25 mouse cellular contexts compared by ENCODE assay signal in the genomic region with DNA sequence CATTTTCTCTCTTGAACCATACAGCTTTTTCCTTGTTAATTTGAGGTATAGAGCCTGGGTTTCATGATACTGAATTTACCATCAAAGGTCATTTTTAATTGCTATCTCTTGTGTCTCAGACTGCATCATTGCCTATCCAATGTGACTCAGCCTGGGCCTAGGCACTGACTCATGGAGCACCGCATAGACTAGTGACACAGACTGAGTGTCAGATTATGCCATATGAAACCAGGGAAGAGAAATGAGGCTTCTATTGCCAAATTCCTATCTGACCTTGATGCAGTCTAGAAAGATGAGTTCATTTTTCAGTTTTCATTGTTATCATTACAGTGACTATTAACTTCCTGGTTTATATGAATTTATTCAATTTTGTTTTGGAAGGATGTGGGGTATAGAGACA.
DNase-seq lines count a peak whose midpoint lies in the region; ATAC-seq and TF ChIP-seq lines count a peak whose summit lies in the region.
"Had no signal": no experiment of that assay in that cellular context is flagged by ENCODE, and none has a peak within 500 bp of the region (broad histone marks: within the 10 kb centered on the region; RNA-seq: fewer than 3 reads in every experiment).

No protein-coding gene starts in this region.

- no peaks in the 10 kb centered on the region for H3K36me3 ChIP-seq in intestine, postnatal 0 days (ENCODE audit: control insufficient read depth, insufficient read depth)
- no peaks in the 10 kb centered on the region for H3K36me3 ChIP-seq in hindbrain, embryonic 14.5 days (replicated peaks; ENCODE audit: control insufficient read depth, insufficient read depth)
- H3K36me3 ChIP-seq: embryonic facial prominence, embryonic 13.5 days; forebrain, embryonic 10.5 days; heart, embryonic 13.5 days; intestine, embryonic 15.5 days; limb, embryonic 12.5 days; liver, embryonic 15.5 days had no signal

- H3K4me3 ChIP-seq in intestine, postnatal 0 days (ENCODE audit: low read depth, low read length), result no peak overlapping the region
- no peak overlapping the region for H3K4me3 ChIP-seq in hindbrain, embryonic 14.5 days (replicated peaks; ENCODE audit: low read length)
- H3K4me3 ChIP-seq: embryonic facial prominence, embryonic 13.5 days; forebrain, embryonic 10.5 days; heart, embryonic 13.5 days; intestine, embryonic 15.5 days; left cerebral cortex, adult 2 months; limb, embryonic 12.5 days; liver, embryonic 15.5 days had no signal

- no peaks in the 10 kb centered on the region for H3K27me3 ChIP-seq in Patski
- H3K27me3 ChIP-seq in intestine, postnatal 0 days (replicated peaks; ENCODE audit: control insufficient read depth, insufficient read depth, low read length), result no peaks in the 10 kb centered on the region
- H3K27me3 ChIP-seq in hindbrain, embryonic 14.5 days (ENCODE audit: control insufficient read depth, insufficient read depth, low read length), result no peaks in the 10 kb centered on the region
- H3K27me3 ChIP-seq: embryonic facial prominence, embryonic 13.5 days; heart, embryonic 13.5 days; intestine, embryonic 15.5 days; limb, embryonic 12.5 days; liver, embryonic 15.5 days had no signal

- no peak overlapping the region for H3K9ac ChIP-seq in intestine, postnatal 0 days (ENCODE audit: low read depth, low read length)
- H3K9ac ChIP-seq in hindbrain, embryonic 14.5 days, result no peak overlapping the region
- H3K9ac ChIP-seq: embryonic facial prominence, embryonic 13.5 days; heart, embryonic 13.5 days; intestine, embryonic 15.5 days; limb, embryonic 12.5 days; liver, embryonic 15.5 days; lung, embryonic 14.5 days had no signal

- no peaks in the 10 kb centered on the region for H3K9me3 ChIP-seq in intestine, postnatal 0 days (ENCODE audit: control insufficient read depth)
- H3K9me3 ChIP-seq in hindbrain, embryonic 14.5 days (ENCODE audit: control insufficient read depth, low read length), result no peaks in the 10 kb centered on the region
- H3K9me3 ChIP-seq: embryonic facial prominence, embryonic 13.5 days; forebrain, embryonic 10.5 days; heart, embryonic 13.5 days; intestine, embryonic 15.5 days; limb, embryonic 12.5 days; liver, embryonic 15.5 days had no signal

- peak; percentile 18 for DNase-seq in right cerebral cortex, adult 18-20 months
- no peak for DNase-seq in right cerebral cortex, postnatal 25 days
- DNase-seq in Patski (ENCODE audit: low read depth, low spot score), result peak; percentile 1
- DNase-seq in adrenal gland, postnatal 36 days, result peak; percentile 56 to 71
- DNase-seq in hindbrain, embryonic 14.5 days (ENCODE audit: low spot score), result no peak
- DNase-seq: cerebellum, adult 18-20 months; cerebellum, postnatal 10 days; gastrocnemius, postnatal 10 days; heart, postnatal 10 days; kidney, postnatal 14 days; lung, embryonic 14.5 days; lung, postnatal 14 days; midbrain, embryonic 14.5 days; right cerebral cortex, postnatal 4 days had no signal

- POLR2A ChIA-PET in Patski (lab: Charles Lee), result no interaction called here

- no peak overlapping the region for H3K27ac ChIP-seq in intestine, postnatal 0 days (ENCODE audit: low read depth, low read length)
- no peak overlapping the region for H3K27ac ChIP-seq in hindbrain, embryonic 14.5 days
- H3K27ac ChIP-seq: embryonic facial prominence, embryonic 13.5 days; forebrain, embryonic 10.5 days; heart, embryonic 13.5 days; hindbrain, postnatal 0 days; intestine, embryonic 15.5 days; left cerebral cortex, adult 2 months; limb, embryonic 12.5 days; liver, embryonic 15.5 days had no signal

- ATAC-seq in Patski, result peak; percentile 78
- no peak for ATAC-seq in intestine, postnatal 0 days
- ATAC-seq in hindbrain, embryonic 14.5 days (ENCODE audit: low FRiP score), result no peak
- ATAC-seq: activated CD4-positive, CD25-positive, alpha-beta regulatory T cell, adult 4 months; forebrain, embryonic 16.5 days; hindbrain, postnatal 0 days; intestine, embryonic 15.5 days had no signal

- no peak overlapping the region for H3K4me2 ChIP-seq in intestine, postnatal 0 days (replicated peaks; ENCODE audit: low read depth)
- H3K4me2 ChIP-seq in hindbrain, embryonic 14.5 days (replicated peaks), result no peak overlapping the region
- H3K4me2 ChIP-seq: embryonic facial prominence, embryonic 13.5 days; heart, embryonic 13.5 days; intestine, embryonic 15.5 days; limb, embryonic 12.5 days; liver, embryonic 15.5 days; lung, embryonic 14.5 days had no signal

- CTCF ChIA-PET in Patski (lab: Charles Lee), result no interaction called here

- H3K4me1 ChIP-seq in intestine, postnatal 0 days (replicated peaks; ENCODE audit: control insufficient read depth, insufficient read depth, low read length), result no peaks in the 10 kb centered on the region
- H3K4me1 ChIP-seq in hindbrain, embryonic 14.5 days (replicated peaks; ENCODE audit: control insufficient read depth, insufficient read depth, low read length), result no peaks in the 10 kb centered on the region
- H3K4me1 ChIP-seq: embryonic facial prominence, embryonic 13.5 days; forebrain, embryonic 10.5 days; heart, embryonic 13.5 days; intestine, embryonic 15.5 days; limb, embryonic 12.5 days; liver, embryonic 15.5 days had no signal

- TF ChIP-seq CTCF in Patski (IDR thresholded peaks at IDR 0.05), result no peak
- TF ChIP-seq CTCF in intestine, postnatal 0 days (IDR thresholded peaks at IDR 0.05; ENCODE audit: low read depth), result no peak

- 80% methylated on average over 1 of the region's 1 CpGs for WGBS in intestine, postnatal 0 days
- 89% methylated on average over 1 of the region's 1 CpGs for WGBS in hindbrain, embryonic 14.5 days

- in situ Hi-C loops in Patski (cut with MboI; ENCODE audit: low pct_unique_long_range_greater_than_20kb), result no loop called here

Comparison
In these comparisons a context has a peak if more than half of its experiments do, and no peak if none do; other contexts are left out.
1. DNase-seq: peak in right cerebral cortex, adult 18-20 months (single experiment), Patski (single experiment) and adrenal gland, postnatal 36 days (2 of 2); none in right cerebral cortex, postnatal 25 days (single experiment) and hindbrain, embryonic 14.5 days (single experiment).